Mouse (Mus musculus) heart, postnatal 0 days (tissue): ENCODE data around the gene Nr4a3.

Experiments
- CTCF ChIP-seq: IDR thresholded peaks from 2 replicates; pipeline ENCODE4 v1.5.1; 2016; ENCODE audit warnings: antibody characterized with exemption, control low read depth, low read depth
- EP300 ChIP-seq: IDR thresholded peaks from 2 replicates; pipeline ENCODE4 v1.6.1; 2016; ENCODE audit warnings: antibody characterized with exemption, low read depth

DNA sequence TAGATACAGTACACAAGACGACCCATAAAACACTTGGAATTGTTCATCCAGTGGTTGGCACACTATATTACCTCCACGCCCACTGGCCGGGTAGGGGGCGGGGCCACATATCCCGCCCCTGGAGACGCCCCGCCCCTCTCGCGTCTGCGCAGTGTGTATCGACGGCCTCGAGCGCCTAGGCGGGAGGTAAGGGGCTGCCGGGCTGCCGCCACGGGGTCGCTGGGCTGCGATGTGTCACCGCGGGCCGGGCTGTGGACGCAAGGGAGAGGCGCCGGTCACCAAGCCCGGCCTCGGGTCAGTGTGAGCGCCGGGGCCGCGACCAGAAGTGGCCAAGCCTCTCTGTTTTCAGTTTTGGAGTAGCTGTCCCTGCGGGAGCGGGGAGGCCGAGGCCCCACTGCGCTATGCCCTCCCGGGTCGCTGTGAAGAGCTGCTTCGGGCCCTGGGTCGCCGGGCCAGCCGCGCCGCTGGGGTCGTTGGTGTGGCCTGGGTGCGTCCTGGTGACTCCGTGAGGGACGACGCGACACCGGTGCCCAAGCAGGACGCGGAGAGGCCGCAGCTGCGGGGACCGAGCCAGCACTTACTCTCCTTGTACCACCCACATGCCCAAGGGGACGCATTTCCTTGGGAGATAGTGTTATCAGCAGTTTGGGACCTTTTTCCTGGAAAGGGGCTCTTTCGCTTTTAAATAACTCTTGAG, 80.0 kb downstream of the Nr4a3 start, which contains the start of gene Stx17:
- TF ChIP-seq CTCF (no peak), EP300 (no peak)
